Mouse (Mus musculus): ENCODE results near the gene Psenen. TPM values are rescaled to one million over a fixed set of nuclear protein-coding genes. Genes with fewer than 3 reads are reported as not detected.

Gene Psenen
- 80.1 and 81.3 TPM in 2 replicates for polyA plus RNA-seq (2015; fragmentation: Nextera tagmentation; extraction: Ambion mirVana)

GRCm38 (mm10) chr7:30563117-30563905 lies at the start of gene Psenen, which contains the start of the genes U2af1l4 and Gm49396:
Gene Psenen (minus strand): TSS chr7:30563627.
Gene U2af1l4 (plus strand): TSS chr7:30563301.
Gene Gm49396 (plus strand): TSS chr7:30563344.
- ATAC-seq (ENCODE audit: low read depth) (peak; percentile 81), DNase-seq (peak; percentile 92)
- Histone ChIP-seq H3K4me3 (replicated peaks) (peak within 1 kb of the TSS; percentile 83), H3K4me1 (replicated peaks) (peaks cover 41% of the 10 kb centered on the region), H3K36me3 (peaks cover 37% of the 10 kb centered on the region), H3K9me3 (replicated peaks) (no peaks in the 10 kb centered on the region), H3K9ac (peak within 1 kb of the TSS; percentile 81), H3K27ac (peak within 1 kb of the TSS; percentile 96), H3K27me3 (no peaks in the 10 kb centered on the region), H3K4me2 (peak within 1 kb of the TSS; percentile 89)
- WGBS (ENCODE audit: insufficient replicate concordance) = under 1% methylated on average over 45 of the region's 45 CpGs

- no peak within 1 kb of the TSS for H3K27ac ChIP-seq
- H3K4me1 ChIP-seq (replicated peaks) = peaks cover 23% of the 10 kb centered on the region
- H3K4me2 ChIP-seq = no peak within 1 kb of the TSS
- H3K4me3 ChIP-seq (replicated peaks) = no peak within 1 kb of the TSS
- ATAC-seq (ENCODE audit: low read depth) = no peak
- no peaks in the 10 kb centered on the region for H3K9me3 ChIP-seq (replicated peaks)
- DNase-seq = no peak
- no peaks in the 10 kb centered on the region; the same call in 1 of the 2 replicates for H3K27me3 ChIP-seq
- WGBS (ENCODE audit: insufficient replicate concordance) = 72% methylated on average over 8 of the region's 8 CpGs
- H3K9ac ChIP-seq = no peak within 1 kb of the TSS
- H3K36me3 ChIP-seq = peaks cover 26% of the 10 kb centered on the region
Measured at GRCm38 (mm10) chr7:30612654-30613402, 49.4 kb upstream of the Psenen start, which contains the start of gene Upk1a. Gene Upk1a (minus strand): TSS chr7:30612847.

GRCm38 (mm10) chr7:30610043-30610442 lies 46.6 kb upstream of the Psenen start:
- 42% methylated on average over 7 of the region's 7 CpGs for WGBS (ENCODE audit: insufficient replicate concordance)
- H3K4me3 ChIP-seq (replicated peaks) = no peak overlapping the region
- H3K9ac ChIP-seq = no peak overlapping the region
- no peak for ATAC-seq (ENCODE audit: low read depth)
- H3K27me3 ChIP-seq = peaks cover 4% of the 10 kb centered on the region; the same call in 1 of the 2 replicates
- H3K27ac ChIP-seq = no peak overlapping the region
- H3K4me1 ChIP-seq (replicated peaks) = peaks cover 12% of the 10 kb centered on the region
- no peaks in the 10 kb centered on the region for H3K9me3 ChIP-seq (replicated peaks)
- H3K4me2 ChIP-seq = no peak overlapping the region
- DNase-seq = no peak
- H3K36me3 ChIP-seq = no peaks in the 10 kb centered on the region

GRCm38 (mm10) chr7:30608476-30608875 lies 45.0 kb upstream of the Psenen start:
- no peak overlapping the region for H3K4me2 ChIP-seq

GRCm38 (mm10) chr7:30607706-30608309 lies 44.4 kb upstream of the Psenen start:
- no peaks in the 10 kb centered on the region for H3K4me1 ChIP-seq (replicated peaks)
- no peak overlapping the region for H3K27ac ChIP-seq
- H3K9ac ChIP-seq = no peak overlapping the region
- no peaks in the 10 kb centered on the region for H3K36me3 ChIP-seq
- H3K9me3 ChIP-seq (replicated peaks) = no peaks in the 10 kb centered on the region
- no peak overlapping the region for H3K4me3 ChIP-seq (replicated peaks)
- ATAC-seq (ENCODE audit: low read depth) (peak; percentile 60; the same call in 1 of the 2 replicates), DNase-seq (peak; percentile 29)
- no peak overlapping the region for H3K4me2 ChIP-seq
- peaks cover 4% of the 10 kb centered on the region; the same call in 1 of the 2 replicates for H3K27me3 ChIP-seq
- WGBS (ENCODE audit: insufficient replicate concordance) = 13% methylated on average over 8 of the region's 8 CpGs

More at GRCm38 (mm10) chr7:30608476-30608875, 45.0 kb upstream of the Psenen start:
- Histone ChIP-seq H3K9ac (no peak overlapping the region), H3K27me3 (peaks cover 4% of the 10 kb centered on the region; the same call in 1 of the 2 replicates), H3K9me3 (replicated peaks) (no peaks in the 10 kb centered on the region), H3K27ac (no peak overlapping the region), H3K4me3 (replicated peaks) (no peak overlapping the region), H3K4me1 (replicated peaks) (peaks cover 3% of the 10 kb centered on the region; the same call in 1 of the 2 replicates), H3K36me3 (no peaks in the 10 kb centered on the region)
- no peak for DNase-seq
- 53% methylated on average over 16 of the region's 16 CpGs for WGBS (ENCODE audit: insufficient replicate concordance)
- no peak for ATAC-seq (ENCODE audit: low read depth)

- H3K9ac ChIP-seq = no peak overlapping the region
- 76% methylated on average over 8 of the region's 8 CpGs for WGBS (ENCODE audit: insufficient replicate concordance)
- no peak for ATAC-seq (ENCODE audit: low read depth)
- no peaks in the 10 kb centered on the region for H3K36me3 ChIP-seq
- no peak overlapping the region for H3K4me3 ChIP-seq (replicated peaks)
- no peak overlapping the region for H3K4me2 ChIP-seq
- no peaks in the 10 kb centered on the region for H3K9me3 ChIP-seq (replicated peaks)
- H3K27ac ChIP-seq = no peak overlapping the region
- no peak for DNase-seq
- peaks cover 4% of the 10 kb centered on the region; the same call in 1 of the 2 replicates for H3K27me3 ChIP-seq
- peaks cover 9% of the 10 kb centered on the region for H3K4me1 ChIP-seq (replicated peaks)
Measured at GRCm38 (mm10) chr7:30604944-30605343, 41.5 kb upstream of the Psenen start.

- WGBS (ENCODE audit: insufficient replicate concordance) = 46% methylated on average over 8 of the region's 8 CpGs
- peaks cover 4% of the 10 kb centered on the region; the same call in 1 of the 2 replicates for H3K27me3 ChIP-seq
- H3K9me3 ChIP-seq (replicated peaks) = no peaks in the 10 kb centered on the region
- no peak overlapping the region for H3K27ac ChIP-seq
- H3K4me1 ChIP-seq (replicated peaks) = peaks cover 14% of the 10 kb centered on the region
- H3K4me3 ChIP-seq (replicated peaks) = no peak overlapping the region
- ATAC-seq (ENCODE audit: low read depth) (no peak), DNase-seq (no peak)
- no peak overlapping the region for H3K4me2 ChIP-seq
- H3K9ac ChIP-seq = no peak overlapping the region
- no peaks in the 10 kb centered on the region for H3K36me3 ChIP-seq
Measured at GRCm38 (mm10) chr7:30604424-30604823, 41.0 kb upstream of the Psenen start.

GRCm38 (mm10) chr7:30602583-30602982 lies 39.2 kb upstream of the Psenen start:
- Histone ChIP-seq H3K36me3 (no peaks in the 10 kb centered on the region), H3K4me1 (replicated peaks) (peaks cover 15% of the 10 kb centered on the region), H3K27ac (no peak overlapping the region), H3K27me3 (0 out of 2 replicates have a peak, but pooled peaks cover 4% of the 10 kb centered on the region), H3K9me3 (replicated peaks) (no peaks in the 10 kb centered on the region), H3K4me2 (no peak overlapping the region), H3K4me3 (replicated peaks) (no peak overlapping the region), H3K9ac (no peak overlapping the region)
- no peak for ATAC-seq (ENCODE audit: low read depth)
- 42% methylated on average over 3 of the region's 3 CpGs for WGBS (ENCODE audit: insufficient replicate concordance)
- DNase-seq = no peak

GRCm38 (mm10) chr7:30600651-30601050 lies 37.2 kb upstream of the Psenen start:
- Histone ChIP-seq H3K27ac (no peak overlapping the region), H3K4me3 (replicated peaks) (no peak overlapping the region), H3K4me1 (replicated peaks) (peaks cover 15% of the 10 kb centered on the region), H3K9ac (peak overlapping the region; percentile 49; the same call in 1 of the 2 replicates), H3K27me3 (no peaks in the 10 kb centered on the region), H3K36me3 (no peaks in the 10 kb centered on the region), H3K9me3 (replicated peaks) (no peaks in the 10 kb centered on the region), H3K4me2 (peak overlapping the region; percentile 50; the same call in 1 of the 2 replicates)
- DNase-seq (no peak), ATAC-seq (ENCODE audit: low read depth) (no peak)
- WGBS (ENCODE audit: insufficient replicate concordance) = 70% methylated on average over 7 of the region's 7 CpGs

GRCm38 (mm10) chr7:30599933-30600353 lies 36.5 kb upstream of the Psenen start:
- Histone ChIP-seq H3K27me3 (peaks cover 4% of the 10 kb centered on the region; the same call in 1 of the 2 replicates), H3K27ac (no peak overlapping the region), H3K9ac (peak overlapping the region; percentile 49; the same call in 1 of the 2 replicates), H3K9me3 (replicated peaks) (no peaks in the 10 kb centered on the region), H3K4me1 (replicated peaks) (peaks cover 16% of the 10 kb centered on the region), H3K36me3 (no peaks in the 10 kb centered on the region), H3K4me3 (replicated peaks) (no peak overlapping the region), H3K4me2 (peak overlapping the region; percentile 50)
- WGBS (ENCODE audit: insufficient replicate concordance) = 3% methylated on average over 16 of the region's 16 CpGs
- DNase-seq = peak; percentile 81
- peak; percentile 97 for ATAC-seq (ENCODE audit: low read depth)

Data from liver, embryonic 13.5 days (tissue).